Mouse (Mus musculus) limb, embryonic 10.5 days (tissue): ENCODE results near the gene Gm13271. TPM values are rescaled to one million over a fixed set of nuclear protein-coding genes. Genes with fewer than 3 reads are reported as not detected.

ENCODE experiments used
- polyA plus RNA-seq: library from polyadenylated mRNA; unstranded; fragments of >200 nt; fragmentation: Nextera tagmentation; extraction: Ambion mirVana; gene quantifications from 2 replicates; pipeline ENCODE4 v1.2.1, GENCODE M21; 2016

The Gm13271 gene
- polyA plus RNA-seq, 1 experiment from 2014 or later: 0.33 TPM

Other genes with a start within 250 kb of the Gm13271 start
- not detected in 2 replicates for gene Ifnb1, start 232.1 kb upstream of the Gm13271 start, polyA plus RNA-seq
- not detected in 2 replicates for gene Ifna15, start 196.6 kb upstream of the Gm13271 start, polyA plus RNA-seq
- gene Ifna14, start 183.1 kb upstream of the Gm13271 start, polyA plus RNA-seq: not detected in 2 replicates
- not detected in 2 replicates for gene Ifna9, start 162.5 kb upstream of the Gm13271 start, polyA plus RNA-seq
- not detected in 2 replicates for gene Ifna12, start 151.5 kb upstream of the Gm13271 start, polyA plus RNA-seq
- not detected in 2 replicates for gene C87499, start 120.5 kb upstream of the Gm13271 start, polyA plus RNA-seq
- 0.24 TPM in 1 of 2 replicates, not detected in the other for gene Ifna13, start 110.4 kb upstream of the Gm13271 start, polyA plus RNA-seq
- gene Ifna16, start 77.9 kb upstream of the Gm13271 start, polyA plus RNA-seq: not detected in 2 replicates
- not detected in 2 replicates for gene Ifna2, start 71.0 kb upstream of the Gm13271 start, polyA plus RNA-seq
- not detected in 2 replicates for gene Ifnab, start 63.5 kb upstream of the Gm13271 start, polyA plus RNA-seq
- gene Gm26566, start 33.1 kb upstream of the Gm13271 start, polyA plus RNA-seq: 1.1 and 1.5 TPM in 2 replicates
- gene Klhl9, start 32.4 kb upstream of the Gm13271 start, polyA plus RNA-seq: 82.7 and 106 TPM in 2 replicates
- gene Gm13283, start 5.3 kb downstream of the Gm13271 start, polyA plus RNA-seq: 0.40 and 0.54 TPM in 2 replicates
- 0.74 and 0.94 TPM in 2 replicates for gene Gm13290, start 19.0 kb downstream of the Gm13271 start, polyA plus RNA-seq
- gene Gm13289, start 22.1 kb downstream of the Gm13271 start, polyA plus RNA-seq: not detected in 2 replicates
- not detected in 2 replicates for gene Gm13272, start 25.0 kb downstream of the Gm13271 start, polyA plus RNA-seq
- 0.16 and 0.39 TPM in 2 replicates for gene Ifnz, start 27.3 kb downstream of the Gm13271 start, polyA plus RNA-seq
- not detected in 2 replicates for gene Gm13276, start 30.8 kb downstream of the Gm13271 start, polyA plus RNA-seq
- not detected in 2 replicates for gene Gm13277, start 33.8 kb downstream of the Gm13271 start, polyA plus RNA-seq
- gene Gm13278, start 36.7 kb downstream of the Gm13271 start, polyA plus RNA-seq: not detected in 2 replicates
- gene Gm13275, start 39.6 kb downstream of the Gm13271 start, polyA plus RNA-seq: not detected in 2 replicates
- not detected in 2 replicates for gene Gm13279, start 42.5 kb downstream of the Gm13271 start, polyA plus RNA-seq
- gene Gm13285, start 44.8 kb downstream of the Gm13271 start, polyA plus RNA-seq: 0.28 and 0.48 TPM in 2 replicates
- gene Gm13287, start 48.4 kb downstream of the Gm13271 start, polyA plus RNA-seq: not detected in 2 replicates
- 0.15 TPM in 1 of 2 replicates, not detected in the other for gene Gm13288, start 50.7 kb downstream of the Gm13271 start, polyA plus RNA-seq
- gene Ifna7, start 61.4 kb downstream of the Gm13271 start, polyA plus RNA-seq: not detected in 2 replicates
- not detected in 2 replicates for gene Ifna11, start 65.1 kb downstream of the Gm13271 start, polyA plus RNA-seq
- not detected in 2 replicates for gene Ifna6, start 72.5 kb downstream of the Gm13271 start, polyA plus RNA-seq
- gene Ifna5, start 80.7 kb downstream of the Gm13271 start, polyA plus RNA-seq: not detected in 2 replicates
- not detected in 2 replicates for gene Ifna4, start 87.0 kb downstream of the Gm13271 start, polyA plus RNA-seq
- not detected in 2 replicates for gene Ifna1, start 95.2 kb downstream of the Gm13271 start, polyA plus RNA-seq
- gene Ifne, start 125.3 kb downstream of the Gm13271 start, polyA plus RNA-seq: not detected in 2 replicates